Mouse (Mus musculus) thymus, adult 2 months (tissue): Measurements from ENCODE around the gene Plxnc1. TPM values are rescaled to one million over a fixed set of nuclear protein-coding genes. Genes with fewer than 3 reads are reported as not detected.

Experiments
- DNase-seq: peaks from one replicate; pipeline ENCODE4 v3.0.0; 2021
- H3K27ac ChIP-seq: fragments of 200-500 bp; 2 replicates; pipeline ENCODE4 v1.5.1; 2012; ENCODE audit warnings: low read length, control low read depth; ENCODE audit not compliant: control insufficient read depth, insufficient read depth
- H3K27me3 ChIP-seq: fragments of 200-500 bp; 2 replicates; pipeline ENCODE4 v1.6.1; 2012; ENCODE audit warnings: mild to moderate bottlenecking, low read length, moderate library complexity, mixed read lengths; ENCODE audit not compliant: control insufficient read depth, insufficient read depth
- H3K36me3 ChIP-seq: fragments of 200-500 bp; 2 replicates; pipeline ENCODE4 v1.6.1; 2012; ENCODE audit warnings: mild to moderate bottlenecking, low read length, moderate library complexity; ENCODE audit not compliant: control insufficient read depth, insufficient read depth
- H3K4me1 ChIP-seq: fragments of 200-500 bp; replicated peaks from 2 replicates; pipeline ENCODE4 v1.6.1; 2012; ENCODE audit warnings: low read length; ENCODE audit not compliant: control insufficient read depth, insufficient read depth
- H3K4me3 ChIP-seq: fragments of 200-500 bp; 2 replicates; pipeline ENCODE4 v1.5.1; 2012; ENCODE audit warnings: mild to moderate bottlenecking, low read length, control low read depth, moderate library complexity; ENCODE audit not compliant: control insufficient read depth, insufficient read depth
- CTCF ChIP-seq: fragments of 200-500 bp; IDR thresholded peaks from 2 replicates; pipeline ENCODE4 v1.5.1; 2012; ENCODE audit warnings: mild to moderate bottlenecking, control low read depth, low read length, moderate library complexity, borderline replicate concordance; ENCODE audit not compliant: control insufficient read depth, poor library complexity, insufficient read depth; ENCODE audit errors: extremely low read depth
- POLR2A ChIP-seq: fragments of 200-500 bp; IDR thresholded peaks from 2 replicates; pipeline ENCODE4 v1.6.1; 2012; ENCODE audit warnings: mild to moderate bottlenecking, low read length, control low read depth, moderate library complexity; ENCODE audit not compliant: control insufficient read depth, poor library complexity, insufficient read depth; ENCODE audit errors: extremely low read depth
- WGBS: fragments of 180-500 bp; shearing (Covaris S2); methylation state at CpG from one replicate; pipeline ENCODE4 v1.1.7; 2018; 5-methylcytosine and 5-hydroxymethylcytosine counted together
- polyA plus RNA-seq: library from polyadenylated mRNA; depleted of rRNA; stranded (reverse); fragments of >200 nt; gene quantifications from 2 replicates; pipeline ENCODE4 v1.2.3, GENCODE M21; 2012

Gene Plxnc1
- polyA plus RNA-seq, 1 experiment: 8.7 TPM

GRCm38 (mm10) chr10:94910570-94910969 is 34.1 kb downstream of the Plxnc1 start:
- Histone ChIP-seq H3K4me1 (no peaks in the 10 kb centered on the region), H3K36me3 (no peaks in the 10 kb centered on the region)
- 94% methylated on average over 4 of the region's 4 CpGs for WGBS

GRCm38 (mm10) chr10:94909789-94910188 is 34.8 kb downstream of the Plxnc1 start:
- no peaks in the 10 kb centered on the region for H3K36me3 ChIP-seq
- no peak for DNase-seq
- H3K4me1 ChIP-seq: no peaks in the 10 kb centered on the region
- TF ChIP-seq POLR2A (no peak), CTCF (no peak)
- H3K4me3 ChIP-seq: no peak overlapping the region
- H3K27ac ChIP-seq: no peak overlapping the region
- 99% methylated on average over 2 of the region's 2 CpGs for WGBS
- H3K27me3 ChIP-seq: no peaks in the 10 kb centered on the region

More at GRCm38 (mm10) chr10:94910570-94910969, 34.1 kb downstream of the Plxnc1 start:
- no peaks in the 10 kb centered on the region for H3K27me3 ChIP-seq
- no peak overlapping the region for H3K27ac ChIP-seq
- TF ChIP-seq POLR2A: no peak
- TF ChIP-seq CTCF: no peak
- H3K4me3 ChIP-seq: no peak overlapping the region
- no peak for DNase-seq

GRCm38 (mm10) chr10:94908976-94909717 is 35.5 kb downstream of the Plxnc1 start:
- 87% methylated on average over 11 of the region's 11 CpGs for WGBS
- Histone ChIP-seq H3K4me1 (no peaks in the 10 kb centered on the region), H3K4me3 (no peak overlapping the region), H3K36me3 (no peaks in the 10 kb centered on the region), H3K27ac (no peak overlapping the region), H3K27me3 (no peaks in the 10 kb centered on the region)
- TF ChIP-seq CTCF: no peak
- TF ChIP-seq POLR2A: no peak
- no peak for DNase-seq

- TF ChIP-seq CTCF (no peak), POLR2A (no peak)
- H3K27me3 ChIP-seq: no peaks in the 10 kb centered on the region
- no peak overlapping the region for H3K27ac ChIP-seq
- no peak for DNase-seq
- no peaks in the 10 kb centered on the region for H3K4me1 ChIP-seq
- no peak overlapping the region for H3K4me3 ChIP-seq
- WGBS: 91% methylated on average over 21 of the region's 21 CpGs
- no peaks in the 10 kb centered on the region for H3K36me3 ChIP-seq
These were observed 38.8 kb downstream of the Plxnc1 start for GRCm38 (mm10) chr10:94905689-94906473.

GRCm38 (mm10) chr10:94905219-94905618 is 39.4 kb downstream of the Plxnc1 start:
- Histone ChIP-seq H3K4me1 (no peaks in the 10 kb centered on the region), H3K27me3 (no peaks in the 10 kb centered on the region), H3K4me3 (no peak overlapping the region), H3K36me3 (no peaks in the 10 kb centered on the region), H3K27ac (no peak overlapping the region)
- 87% methylated on average over 4 of the region's 5 CpGs for WGBS
- no peak for DNase-seq
- TF ChIP-seq POLR2A: no peak
- TF ChIP-seq CTCF: no peak

GRCm38 (mm10) chr10:94896950-94897349 is 47.7 kb downstream of the Plxnc1 start:
- Histone ChIP-seq H3K36me3 (no peaks in the 10 kb centered on the region), H3K27ac (no peak overlapping the region), H3K4me1 (no peaks in the 10 kb centered on the region), H3K27me3 (no peaks in the 10 kb centered on the region), H3K4me3 (no peak overlapping the region)
- WGBS: 93% methylated on average over 6 of the region's 6 CpGs
- no peak for TF ChIP-seq POLR2A
- no peak for TF ChIP-seq CTCF
- DNase-seq: no peak
